Mouse (Mus musculus) limb, embryonic 13.5 days (tissue): ENCODE results near the gene Maz. TPM values are rescaled to one million over a fixed set of nuclear protein-coding genes. Genes with fewer than 3 reads are reported as not detected.

ENCODE experiments used
- microRNA-seq: library from miRNA; unstranded; fragments of <30 nt; microRNA quantifications from one replicate; pipeline ENCODE4, GENCODE M21; 2016
- polyA plus RNA-seq: library from polyadenylated mRNA; unstranded; fragments of >200 nt; fragmentation: Nextera tagmentation; extraction: Ambion mirVana; gene quantifications from 2 replicates; pipeline ENCODE4 v1.2.1, GENCODE M21; 2015

The Maz gene
- polyA plus RNA-seq, 1 experiment from 2014 or later = 61.9 TPM

Small RNAs within 50 kb of the gene (microRNA-seq; reads per million reads assigned to microRNA genes)
- not detected for gene Gm44343

Other genes starting within 250 kb of the Maz start
- 0.53 and 0.64 TPM in 2 replicates for gene Tbx6, start 245.6 kb downstream of the Maz start, polyA plus RNA-seq
- 287 and 322 TPM in 2 replicates for gene Ppp4c, start 234.5 kb downstream of the Maz start, polyA plus RNA-seq
- gene Fam57b, start 229.4 kb downstream of the Maz start, polyA plus RNA-seq = 0.18 and 0.52 TPM in 2 replicates
- not detected in 2 replicates for gene 4930451I11Rik, start 195.4 kb downstream of the Maz start, polyA plus RNA-seq
- 1.5 and 1.9 TPM in 2 replicates for gene Doc2a, start 179.6 kb downstream of the Maz start, polyA plus RNA-seq
- 39.8 and 48.3 TPM in 2 replicates for gene Hirip3, start 165.1 kb downstream of the Maz start, polyA plus RNA-seq
- 96.8 and 108 TPM in 2 replicates for gene Ino80e, start 164.7 kb downstream of the Maz start, polyA plus RNA-seq
- 54.4 and 57.2 TPM in 2 replicates for gene Taok2, start 142.3 kb downstream of the Maz start, polyA plus RNA-seq
- gene Tmem219, start 104.1 kb downstream of the Maz start, polyA plus RNA-seq = 24.5 and 27.0 TPM in 2 replicates
- gene Kctd13, start 98.2 kb downstream of the Maz start, polyA plus RNA-seq = 16.9 and 17.2 TPM in 2 replicates
- gene Asphd1, start 77.5 kb downstream of the Maz start, polyA plus RNA-seq = 0.20 TPM in 1 of 2 replicates, not detected in the other
- gene Sez6l2, start 76.5 kb downstream of the Maz start, polyA plus RNA-seq = 0.33 and 0.66 TPM in 2 replicates
- gene Cdipt, start 51.1 kb downstream of the Maz start, polyA plus RNA-seq = 97.1 and 105 TPM in 2 replicates
- 0.65 and 1.9 TPM in 2 replicates for gene Cdiptos, start 50.9 kb downstream of the Maz start, polyA plus RNA-seq
- 5.5 and 5.6 TPM in 2 replicates for gene Mvp, start 12.4 kb downstream of the Maz start, polyA plus RNA-seq
- gene Pagr1b, start 10.6 kb downstream of the Maz start, polyA plus RNA-seq = 0.31 TPM in 1 of 2 replicates, not detected in the other
- 48.2 and 70.2 TPM in 2 replicates for gene Pagr1a, start 9.7 kb downstream of the Maz start, polyA plus RNA-seq
- gene Gm42742, start 5.9 kb downstream of the Maz start, polyA plus RNA-seq = 52.2 and 64.8 TPM in 2 replicates
- 6.9 and 10.4 TPM in 2 replicates for gene Prrt2, start 5.8 kb downstream of the Maz start, polyA plus RNA-seq
- 113 and 118 TPM in 2 replicates for gene Kif22, start 15.4 kb upstream of the Maz start, polyA plus RNA-seq
- gene Zg16, start 60.3 kb upstream of the Maz start, polyA plus RNA-seq = not detected in 2 replicates
- gene AI467606, start 64.3 kb upstream of the Maz start, polyA plus RNA-seq = 2.6 and 2.7 TPM in 2 replicates
- 3.1 and 3.4 TPM in 2 replicates for gene Qprt, start 95.2 kb upstream of the Maz start, polyA plus RNA-seq
- gene Spn, start 110.8 kb upstream of the Maz start, polyA plus RNA-seq = 0.25 and 0.34 TPM in 2 replicates
- gene Cd2bp2, start 169.0 kb upstream of the Maz start, polyA plus RNA-seq = 72.2 and 72.4 TPM in 2 replicates
- gene Tbc1d10b, start 181.4 kb upstream of the Maz start, polyA plus RNA-seq = 31.7 and 34.8 TPM in 2 replicates
- 350 and 353 TPM in 2 replicates for gene Mylpf, start 181.9 kb upstream of the Maz start, polyA plus RNA-seq
- gene Zfp553, start 206.0 kb upstream of the Maz start, polyA plus RNA-seq = 51.8 and 52.1 TPM in 2 replicates
- gene Sept1, start 206.1 kb upstream of the Maz start, polyA plus RNA-seq = 23.5 and 27.9 TPM in 2 replicates
- gene Zfp771, start 217.2 kb upstream of the Maz start, polyA plus RNA-seq = 75.1 and 82.7 TPM in 2 replicates
- gene Dctpp1, start 233.7 kb upstream of the Maz start, polyA plus RNA-seq = 172 and 176 TPM in 2 replicates
- gene Sephs2, start 247.0 kb upstream of the Maz start, polyA plus RNA-seq = 69.4 and 72.8 TPM in 2 replicates